Mouse (Mus musculus): ENCODE results near the gene Olfr311.

Olfr311 gene

GRCm38 (mm10) chr11:58846919-58847461 is 7.9 kb downstream of the Olfr311 start, which contains the start of gene Gm12258:
TSS of gene Gm12258 (plus strand) at chr11:58847158.
- peak; percentile 98 for DNase-seq (ENCODE audit: low read depth, low spot score)
- Histone ChIP-seq H3K27me3 (ENCODE audit: control insufficient read depth, insufficient read depth, low read length, poor library complexity, severe bottlenecking) (no peaks in the 10 kb centered on the region), H3K36me3 (ENCODE audit: control insufficient read depth, insufficient read depth, low read length, poor library complexity, severe bottlenecking) (0 out of 2 replicates have a peak, but pooled peaks cover 2% of the 10 kb centered on the region)

- DNase-seq (ENCODE audit: low read depth, low spot score): peak; percentile 7
- no peaks in the 10 kb centered on the region for H3K27me3 ChIP-seq (ENCODE audit: control insufficient read depth, insufficient read depth, low read length, poor library complexity, severe bottlenecking)
Measured at GRCm38 (mm10) chr11:58847636-58848035, 8.6 kb downstream of the Olfr311 start.

GRCm38 (mm10) chr11:58849731-58850130 is 10.7 kb downstream of the Olfr311 start:
- Histone ChIP-seq H3K27me3 (ENCODE audit: control insufficient read depth, insufficient read depth, low read length, poor library complexity, severe bottlenecking) (no peaks in the 10 kb centered on the region), H3K36me3 (ENCODE audit: control insufficient read depth, insufficient read depth, low read length, poor library complexity, severe bottlenecking) (peaks cover 6% of the 10 kb centered on the region; the same call in 1 of the 2 replicates)
- no peak for DNase-seq (ENCODE audit: low read depth, low spot score)

More at GRCm38 (mm10) chr11:58847636-58848035, 8.6 kb downstream of the Olfr311 start:
- 0 out of 2 replicates have a peak, but pooled peaks cover 2% of the 10 kb centered on the region for H3K36me3 ChIP-seq (ENCODE audit: control insufficient read depth, insufficient read depth, low read length, poor library complexity, severe bottlenecking)

- Histone ChIP-seq H3K27me3 (ENCODE audit: control insufficient read depth, insufficient read depth, low read length, poor library complexity, severe bottlenecking) (no peaks in the 10 kb centered on the region), H3K36me3 (ENCODE audit: control insufficient read depth, insufficient read depth, low read length, poor library complexity, severe bottlenecking) (peaks cover 13% of the 10 kb centered on the region)
- no peak for DNase-seq (ENCODE audit: low read depth, low spot score)
Measured at GRCm38 (mm10) chr11:58860744-58861143, 21.7 kb downstream of the Olfr311 start.

GRCm38 (mm10) chr11:58867039-58867953 is 28.2 kb downstream of the Olfr311 start, which contains the start of gene 2810021J22Rik:
TSS of gene 2810021J22Rik (plus strand) at chr11:58867216.
- DNase-seq (ENCODE audit: low read depth, low spot score): peak; percentile 81
- no peaks in the 10 kb centered on the region for H3K36me3 ChIP-seq (ENCODE audit: control insufficient read depth, insufficient read depth, low read length, poor library complexity, severe bottlenecking)
- H3K27me3 ChIP-seq (ENCODE audit: control insufficient read depth, insufficient read depth, low read length, poor library complexity, severe bottlenecking): no peaks in the 10 kb centered on the region

GRCm38 (mm10) chr11:58867954-58868330 is 28.9 kb downstream of the Olfr311 start:
- Histone ChIP-seq H3K36me3 (ENCODE audit: control insufficient read depth, insufficient read depth, low read length, poor library complexity, severe bottlenecking) (no peaks in the 10 kb centered on the region), H3K27me3 (ENCODE audit: control insufficient read depth, insufficient read depth, low read length, poor library complexity, severe bottlenecking) (no peaks in the 10 kb centered on the region)
- DNase-seq (ENCODE audit: low read depth, low spot score): no peak

- H3K27me3 ChIP-seq (ENCODE audit: control insufficient read depth, insufficient read depth, low read length, poor library complexity, severe bottlenecking): no peaks in the 10 kb centered on the region
- DNase-seq (ENCODE audit: low read depth, low spot score): no peak
- no peaks in the 10 kb centered on the region for H3K36me3 ChIP-seq (ENCODE audit: control insufficient read depth, insufficient read depth, low read length, poor library complexity, severe bottlenecking)
Measured at GRCm38 (mm10) chr11:58870961-58871360, 31.9 kb downstream of the Olfr311 start.

GRCm38 (mm10) chr11:58883756-58884155 is 44.7 kb downstream of the Olfr311 start:
- DNase-seq (ENCODE audit: low read depth, low spot score): no peak
- Histone ChIP-seq H3K27me3 (ENCODE audit: control insufficient read depth, insufficient read depth, low read length, poor library complexity, severe bottlenecking) (no peaks in the 10 kb centered on the region), H3K36me3 (ENCODE audit: control insufficient read depth, insufficient read depth, low read length, poor library complexity, severe bottlenecking) (peaks cover 11% of the 10 kb centered on the region; the same call in 1 of the 2 replicates)

GRCm38 (mm10) chr11:58890511-58890910 is 51.5 kb downstream of the Olfr311 start:
- H3K36me3 ChIP-seq (ENCODE audit: control insufficient read depth, insufficient read depth, low read length, poor library complexity, severe bottlenecking): peaks cover 19% of the 10 kb centered on the region; the same call in 1 of the 2 replicates
- no peak for DNase-seq (ENCODE audit: low read depth, low spot score)
- H3K27me3 ChIP-seq (ENCODE audit: control insufficient read depth, insufficient read depth, low read length, poor library complexity, severe bottlenecking): no peaks in the 10 kb centered on the region
